Mouse (Mus musculus) spleen, postnatal 4 days (tissue): ENCODE data around the gene Tspan5.

Experiments
- DNase-seq, 2 experiments: peaks; one replicate each; pipeline ENCODE4 v3.0.0; 2022; ENCODE audit warnings: low spot score in 2 of 2

Gene Tspan5

GRCm38 (mm10) chr3:138847809-138848208 is 105.8 kb downstream of the Tspan5 start:
- DNase-seq, result no peak

GRCm38 (mm10) chr3:138849755-138850301 is 107.8 kb downstream of the Tspan5 start:
- DNase-seq, result no peak

GRCm38 (mm10) chr3:138851876-138852275 is 109.9 kb downstream of the Tspan5 start:
- DNase-seq, result no peak

DNA sequence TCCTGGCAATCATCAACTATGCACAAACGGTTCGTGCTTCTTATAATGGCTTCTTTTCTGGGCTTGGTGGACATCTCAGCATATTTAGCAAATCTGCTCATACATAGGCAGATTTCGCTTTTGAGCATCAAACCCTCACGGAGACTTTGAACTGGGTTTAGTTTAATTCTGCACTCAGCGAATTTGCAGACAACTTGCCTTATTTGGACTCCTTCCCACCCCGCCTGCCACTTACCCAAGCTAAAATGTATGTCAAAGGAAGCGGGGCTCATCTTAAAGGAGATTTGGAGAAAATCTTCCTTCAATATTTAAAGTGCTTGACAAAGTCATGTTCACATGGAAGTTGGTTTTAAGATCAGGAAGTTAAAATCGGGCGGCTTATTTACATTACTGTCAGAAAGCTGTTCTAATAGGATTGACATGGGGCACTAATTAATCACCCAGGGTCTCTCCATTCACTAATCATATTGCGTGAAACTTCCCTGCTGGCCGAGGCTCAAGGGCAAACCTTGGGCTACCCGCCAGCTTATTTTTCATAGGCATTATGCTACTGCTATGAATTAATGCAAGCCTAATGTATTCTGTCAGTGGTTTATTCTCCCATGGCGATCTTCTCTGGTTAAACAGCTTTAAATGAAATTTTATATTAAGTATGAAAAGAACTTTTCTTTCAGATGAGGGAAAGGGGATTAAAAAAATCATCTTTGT is 111.1 kb downstream of the Tspan5 start:
- no peak for DNase-seq

- DNase-seq, result no peak
These were observed 112.2 kb downstream of the Tspan5 start for GRCm38 (mm10) chr3:138853996-138854836.

DNA sequence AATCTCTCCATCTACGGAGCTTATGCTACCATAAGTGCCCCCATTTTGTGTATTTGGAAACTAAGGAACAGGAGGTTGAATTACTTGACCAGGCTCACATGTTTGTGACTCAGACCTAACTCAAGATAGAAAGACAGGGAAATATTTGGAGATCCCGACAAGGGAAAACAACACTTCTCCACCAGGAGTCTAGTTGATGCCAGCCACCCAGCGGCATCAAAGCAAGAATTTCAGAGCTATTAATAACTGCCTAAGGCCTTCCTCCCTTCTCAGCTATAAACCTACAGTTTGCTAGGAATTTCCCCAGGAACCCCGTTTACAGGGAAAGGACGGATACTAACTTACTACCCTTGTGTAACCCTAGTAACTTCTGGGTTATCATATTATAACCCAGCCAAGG is 113.4 kb downstream of the Tspan5 start:
- DNase-seq, result no peak

- DNase-seq, result no peak
These were observed 115.0 kb downstream of the Tspan5 start for GRCm38 (mm10) chr3:138856946-138857345.

DNA sequence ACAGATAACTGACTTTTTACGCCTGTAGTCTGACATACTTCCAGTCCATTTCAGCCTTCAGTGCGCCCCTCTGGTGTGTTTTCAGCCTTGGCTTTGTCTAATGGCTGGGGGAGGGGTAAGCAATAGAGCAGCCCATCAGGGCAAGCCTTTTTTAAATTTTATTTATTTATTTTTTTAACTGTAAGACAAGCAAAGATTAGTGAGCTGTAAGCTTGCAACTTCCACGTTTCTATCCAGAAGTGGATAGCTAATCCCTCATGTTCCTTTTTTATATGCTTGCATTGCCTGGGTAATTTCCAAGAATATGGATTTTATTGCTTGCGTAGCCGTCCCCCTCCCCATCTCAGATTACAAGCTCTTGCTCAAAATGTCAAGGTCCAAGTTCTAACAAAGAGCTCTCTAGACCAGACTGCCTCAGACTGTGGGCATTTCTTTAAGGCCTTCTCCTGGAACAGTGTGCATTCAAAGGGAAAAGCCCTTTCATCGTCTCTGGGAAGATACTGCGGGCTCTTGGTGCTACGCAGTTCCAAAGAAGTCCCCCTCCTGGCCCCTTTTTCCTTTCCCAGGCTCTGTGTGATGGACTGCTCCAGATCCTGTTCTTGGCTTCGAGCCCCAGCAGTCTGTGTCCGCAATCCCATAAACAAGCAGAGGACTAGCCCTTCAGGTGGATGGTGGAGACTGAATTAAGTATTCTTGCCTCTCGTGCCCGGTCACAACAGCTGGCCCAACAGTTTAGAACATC is 116.0 kb downstream of the Tspan5 start:
- no peak for DNase-seq

- DNase-seq, result no peak
These were observed 116.7 kb downstream of the Tspan5 start for GRCm38 (mm10) chr3:138858649-138859048.

DNA sequence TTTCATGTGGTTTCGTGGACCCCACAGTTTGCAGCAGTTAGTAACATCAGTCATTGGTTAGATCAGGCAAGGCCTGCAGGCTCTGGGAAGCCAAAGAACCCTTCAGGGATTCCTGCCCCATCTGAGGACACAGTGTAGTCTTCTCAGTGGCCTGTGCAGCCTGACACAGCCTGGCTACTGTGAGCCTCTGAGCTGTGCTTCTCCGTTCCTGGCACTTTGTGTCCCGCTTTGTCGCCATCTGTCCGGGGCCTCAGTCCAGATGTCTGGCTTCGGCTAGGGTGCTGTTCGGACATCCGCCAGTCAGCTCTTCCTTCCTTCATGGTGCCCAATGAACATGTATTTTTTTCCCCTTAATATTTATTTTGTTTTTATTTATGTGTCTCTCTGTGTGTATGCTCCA is 117.2 kb downstream of the Tspan5 start:
- no peak for DNase-seq

GRCm38 (mm10) chr3:138859666-138860065 is 117.7 kb downstream of the Tspan5 start:
- no peak for DNase-seq

DNA sequence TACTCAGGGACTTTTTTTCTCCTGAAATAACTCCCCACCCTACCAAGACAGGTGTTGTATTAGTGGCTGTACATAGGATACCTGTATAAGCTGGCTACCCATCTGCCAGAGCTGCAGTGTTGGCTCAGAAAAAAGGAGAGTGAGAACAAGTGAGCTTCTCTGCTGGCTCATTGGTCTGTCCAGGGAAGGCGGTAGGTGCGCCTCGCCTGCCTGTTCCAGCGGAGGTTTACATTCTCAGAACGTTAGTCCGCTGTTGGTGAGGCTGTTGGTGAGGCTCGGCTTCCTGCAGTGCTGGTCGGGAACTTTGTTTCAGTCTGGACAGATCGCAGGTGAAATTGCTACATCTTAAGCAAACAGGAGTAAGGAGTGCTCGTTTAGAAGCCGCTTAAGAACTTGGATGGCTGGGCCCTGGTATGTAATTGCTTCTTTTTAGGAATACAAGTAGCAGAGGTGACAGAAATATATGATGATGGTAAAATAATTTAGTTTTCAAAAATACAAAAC is 118.3 kb downstream of the Tspan5 start:
- DNase-seq, result no peak

GRCm38 (mm10) chr3:138861032-138861431 is 119.0 kb downstream of the Tspan5 start:
- no peak for DNase-seq

- no peak for DNase-seq
These were observed 119.6 kb downstream of the Tspan5 start for GRCm38 (mm10) chr3:138861589-138861988.

DNA sequence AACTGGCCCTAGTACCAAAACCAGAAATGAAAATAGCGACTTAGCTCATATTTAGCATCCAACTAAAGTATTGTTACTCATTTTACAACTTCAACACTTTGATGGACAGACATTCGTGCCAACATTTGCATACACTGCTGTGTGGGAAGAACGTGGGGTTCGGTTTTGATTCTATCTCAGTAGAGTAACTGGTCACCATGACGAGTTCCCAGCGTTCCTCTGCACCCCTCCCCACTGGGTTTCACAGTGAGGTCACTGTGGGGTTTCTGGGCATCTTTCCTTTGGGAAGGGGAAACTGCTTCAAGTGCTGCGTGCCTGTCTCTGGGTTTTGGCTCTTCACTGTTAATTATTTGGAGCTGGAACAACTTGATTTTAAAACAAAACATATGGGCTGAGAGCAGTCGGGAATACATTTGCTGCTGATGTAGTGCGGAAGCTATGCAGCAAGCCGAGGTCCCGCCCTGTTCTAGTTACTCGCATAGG is 122.2 kb downstream of the Tspan5 start:
- no peak for DNase-seq

DNA sequence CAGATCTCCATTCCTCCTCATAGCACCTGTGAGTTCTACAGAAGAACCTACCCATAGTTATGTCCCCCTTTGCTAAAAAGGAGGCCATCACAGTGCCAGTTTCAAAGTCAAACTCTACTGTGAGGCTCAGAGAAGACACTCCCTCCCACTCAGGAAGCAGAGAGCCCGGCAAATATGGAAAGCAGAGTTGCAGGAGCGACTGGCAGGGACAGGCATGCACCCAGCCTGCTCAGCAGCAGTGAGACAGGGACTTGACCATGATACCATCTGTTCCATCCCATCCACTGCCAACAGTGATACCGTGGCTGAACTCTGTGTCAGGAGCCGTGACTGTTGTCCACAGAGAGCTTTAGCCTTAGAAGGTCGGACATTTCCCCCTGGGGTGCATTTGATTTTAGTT is 123.3 kb downstream of the Tspan5 start:
- DNase-seq, result no peak

DNA sequence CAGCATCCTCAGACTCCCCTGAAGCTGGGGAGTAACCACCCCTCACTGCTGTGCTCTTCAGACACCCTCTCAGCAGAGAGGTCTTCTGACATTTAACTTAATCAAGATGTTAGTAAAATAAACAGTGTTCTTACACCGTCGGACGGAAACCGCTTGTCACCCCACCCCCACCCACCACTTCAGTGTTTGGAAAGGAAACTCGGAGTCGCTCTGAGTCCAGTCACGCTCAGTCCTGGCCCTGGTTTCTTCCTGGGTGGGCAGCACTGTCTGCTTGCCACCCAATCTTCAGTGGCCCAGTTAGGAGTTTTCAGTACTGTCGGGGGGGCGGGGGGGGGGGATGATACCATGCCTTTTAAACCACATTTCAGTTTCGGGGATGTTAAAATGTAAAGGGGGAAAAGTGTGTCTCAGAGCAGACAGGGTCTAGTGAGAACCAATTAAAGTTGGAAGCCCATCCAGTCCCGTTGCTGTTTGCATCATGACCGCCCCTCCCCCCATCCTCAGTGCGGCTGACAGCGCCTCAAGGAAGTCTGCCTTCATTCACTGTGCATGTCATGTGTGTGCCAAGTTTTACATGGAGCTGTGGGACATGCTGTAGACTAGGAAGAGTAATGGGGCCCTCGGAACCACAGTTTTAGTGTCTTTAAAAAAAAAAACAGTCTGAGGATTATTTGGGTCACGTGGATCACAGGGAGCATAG is 125.3 kb downstream of the Tspan5 start:
- DNase-seq, result no peak

DNA sequence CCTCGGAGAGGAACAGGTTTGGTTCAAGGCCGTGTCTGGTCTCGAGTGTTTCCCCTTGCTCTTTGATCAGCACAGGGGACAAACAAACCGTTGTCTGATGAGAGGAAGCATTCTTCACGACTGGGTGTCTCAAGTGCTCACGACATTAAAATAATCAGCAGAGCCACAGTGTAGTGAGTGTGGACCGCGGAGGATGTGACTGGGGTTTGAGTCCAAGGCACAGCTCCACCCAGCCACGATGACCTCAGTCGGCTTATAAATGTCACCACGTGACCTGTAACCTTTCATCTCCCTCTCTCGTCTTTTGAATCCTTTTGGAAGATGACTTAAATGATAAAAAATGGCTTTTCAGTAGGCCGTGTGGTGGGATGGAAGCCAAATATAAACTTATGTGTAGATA is 126.4 kb downstream of the Tspan5 start:
- no peak for DNase-seq

- DNase-seq, result no peak
These were observed 133.3 kb downstream of the Tspan5 start for GRCm38 (mm10) chr3:138875282-138875681.

DNA sequence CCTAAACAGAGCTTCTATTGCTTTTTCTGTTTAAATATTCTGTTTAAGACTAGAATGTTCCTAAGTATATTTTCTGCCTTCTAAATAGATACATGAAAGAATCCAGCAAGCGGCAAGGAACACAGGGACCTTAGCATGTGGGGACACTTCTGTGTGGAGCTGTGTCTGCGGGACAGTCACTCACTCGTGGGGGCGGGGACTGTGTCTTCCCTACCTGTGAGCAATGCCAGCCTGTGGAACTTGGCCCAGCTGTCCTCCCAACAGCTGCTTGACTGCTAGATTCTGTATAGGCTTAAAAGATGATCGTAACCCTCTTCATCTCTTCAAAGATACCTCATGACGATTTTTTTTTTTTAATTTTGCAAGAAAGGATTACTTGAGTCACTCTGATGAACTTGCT is 133.9 kb downstream of the Tspan5 start:
- no peak for DNase-seq

DNA sequence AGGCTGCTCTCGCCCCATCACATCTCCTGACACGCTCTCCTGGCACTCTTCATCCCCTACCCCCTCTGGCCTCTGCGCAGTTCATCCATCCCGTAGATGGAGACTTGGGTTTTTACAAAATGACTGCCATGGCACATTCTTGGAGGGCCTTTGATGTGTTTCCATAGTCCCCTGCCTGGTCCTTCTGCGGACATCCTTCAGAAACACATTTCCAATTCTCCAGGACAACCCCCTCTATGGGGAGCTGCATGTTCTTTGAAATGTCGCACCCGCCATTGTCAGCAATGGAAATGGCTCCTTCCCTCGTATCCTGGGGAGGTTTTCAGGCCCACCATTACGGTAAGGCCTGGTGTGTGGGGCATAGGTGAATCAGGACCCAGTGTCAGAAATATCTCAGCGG is 134.4 kb downstream of the Tspan5 start:
- no peak for DNase-seq
